Mouse (Mus musculus) retina, embryonic 14.5 days (tissue): ENCODE data around the gene Crebrf.

Experiments used
- DNase-seq: peaks from one replicate; pipeline ENCODE4 v3.0.0-alpha.2; 2015; ENCODE audit warnings: low spot score

Gene Crebrf

GRCm38 (mm10) chr17:26826131-26826530 lies 110.7 kb downstream of the Crebrf start:
- no peak for DNase-seq
